Mouse (Mus musculus) liver, embryonic 14.5 days (tissue): Measurements from ENCODE around the gene Lamc2. TPM values are rescaled to one million over a fixed set of nuclear protein-coding genes. Genes with fewer than 3 reads are reported as not detected.

Experiments
- ATAC-seq: fragments of 200-750 bp; cut with Nextera tagmentation; 2 replicates; pipeline ENCODE4 v1.8.0; 2017; ENCODE audit warnings: moderate number of reproducible peaks, mild to moderate bottlenecking, moderate library complexity; ENCODE audit not compliant: insufficient read depth
- DNase-seq, 3 experiments: peaks; one replicate each; pipeline ENCODE4 v3.0.0-alpha.2; 2012 to 2013; ENCODE audit warnings: low read depth in 3 of 3, low spot score in 3 of 3
- H3K27ac ChIP-seq: fragments of 300-500 bp; sonication (generic); 2 replicates; pipeline ENCODE4 v1.5.1; 2014; ENCODE audit warnings: moderate library complexity, mild to moderate bottlenecking, control low read depth, inconsistent platforms
- H3K27me3 ChIP-seq: fragments of 300-500 bp; sonication (generic); 2 replicates; pipeline ENCODE4 v1.6.1; 2014; ENCODE audit warnings: mild to moderate bottlenecking, low read length, moderate library complexity; ENCODE audit not compliant: control insufficient read depth, insufficient read depth
- H3K36me3 ChIP-seq: fragments of 300-500 bp; sonication (generic); replicated peaks from 2 replicates; pipeline ENCODE4 v1.6.1; 2014; ENCODE audit warnings: low read depth; ENCODE audit not compliant: control insufficient read depth, insufficient read depth
- H3K4me1 ChIP-seq, 2 experiments: fragments of 200-500 bp in 1 of 2; fragments of 300-500 bp in 1 of 2; sonication (generic) in 1 of 2; replicated peaks; 2 replicates each; pipeline ENCODE4 v1.6.1; 2012 to 2014; ENCODE audit warnings: antibody characterized with exemption in 1 of 2, inconsistent platforms in 1 of 2, low read length in 1 of 2; ENCODE audit not compliant: control insufficient read depth in 2 of 2, insufficient read depth in 2 of 2
- H3K4me2 ChIP-seq: fragments of 300-500 bp; sonication (generic); 2 replicates; pipeline ENCODE4 v1.6.1; 2014; ENCODE audit warnings: low read depth, mild to moderate bottlenecking, control low read depth, moderate library complexity
- H3K4me3 ChIP-seq, 2 experiments: fragments of 200-500 bp in 1 of 2; fragments of 300-500 bp in 1 of 2; sonication (generic) in 1 of 2; 2 replicates each; pipeline ENCODE4 v1.5.1; 2012 to 2014; ENCODE audit warnings: low read depth in 2 of 2, low read length in 2 of 2, mild to moderate bottlenecking in 2 of 2, control low read depth in 1 of 2, inconsistent platforms in 1 of 2, moderate library complexity in 1 of 2; ENCODE audit not compliant: insufficient read depth in 1 of 2
- H3K9ac ChIP-seq: fragments of 300-500 bp; sonication (generic); replicated peaks from 2 replicates; pipeline ENCODE4 v1.6.1; 2014; ENCODE audit warnings: mild to moderate bottlenecking, control low read depth, moderate library complexity
- H3K9me3 ChIP-seq: fragments of 300-500 bp; sonication (generic); 2 replicates; pipeline ENCODE4 v1.6.1; 2016; ENCODE audit warnings: low read length, mixed read lengths; ENCODE audit not compliant: control insufficient read depth
- CTCF ChIP-seq: IDR thresholded peaks from 2 replicates; pipeline ENCODE4 v1.5.1; 2016; ENCODE audit warnings: antibody characterized with exemption, low read depth, control low read depth
- EP300 ChIP-seq: IDR thresholded peaks from 2 replicates; pipeline ENCODE4 v1.6.1; 2016; ENCODE audit warnings: antibody characterized with exemption, low read depth
- whole genome bisulfite sequencing: fragments of 180-500 bp; shearing (Covaris S2); extraction: QIAGEN DNeasy Blood & Tissue Kit; methylation state at CpG from one replicate; pipeline ENCODE4 v1.1.7; 2014; ENCODE audit not compliant: insufficient replicate concordance; 5-methylcytosine and 5-hydroxymethylcytosine counted together
- polyA plus RNA-seq, 2 experiments: library from polyadenylated mRNA; depleted of rRNA in 1 of 2; stranded (reverse) in 1 of 2; unstranded in 1 of 2; fragments of >200 nt; fragmentation: Nextera tagmentation in 1 of 2; extraction: Ambion mirVana in 1 of 2; gene quantifications; 2 replicates each; pipeline versions ENCODE4 v1.2.1 to v1.2.3; 2012 to 2014

Gene Lamc2
- polyA plus RNA-seq, 2 experiments: 0.10 to 0.14 TPM

- no peaks in the 10 kb centered on the region for H3K4me1 ChIP-seq
- no peak for ATAC-seq
- DNase-seq: no peak
- WGBS: 81% methylated on average over 21 of the region's 21 CpGs
- no peaks in the 10 kb centered on the region for H3K9me3 ChIP-seq
- H3K27ac ChIP-seq: no peak overlapping the region
- H3K4me2 ChIP-seq: no peak overlapping the region
- H3K9ac ChIP-seq: no peak overlapping the region
- no peaks in the 10 kb centered on the region for H3K27me3 ChIP-seq
- TF ChIP-seq CTCF: no peak
- TF ChIP-seq EP300: no peak
- no peak overlapping the region for H3K4me3 ChIP-seq
- no peaks in the 10 kb centered on the region for H3K36me3 ChIP-seq
These were observed 39.8 kb upstream of the Lamc2 start for GRCm38 (mm10) chr1:153225786-153226725.

- H3K27me3 ChIP-seq: no peaks in the 10 kb centered on the region
- no peaks in the 10 kb centered on the region for H3K9me3 ChIP-seq
- ATAC-seq: no peak
- H3K27ac ChIP-seq: no peak overlapping the region
- H3K4me3 ChIP-seq: no peak overlapping the region
- no peak for DNase-seq
- H3K9ac ChIP-seq: no peak overlapping the region
- H3K4me1 ChIP-seq: no peaks in the 10 kb centered on the region
- H3K36me3 ChIP-seq: no peaks in the 10 kb centered on the region
- 55% methylated on average over 5 of the region's 5 CpGs for WGBS
- no peak overlapping the region for H3K4me2 ChIP-seq
- TF ChIP-seq CTCF (no peak), EP300 (no peak)
These were observed 38.1 kb upstream of the Lamc2 start for GRCm38 (mm10) chr1:153224331-153224730.

GRCm38 (mm10) chr1:153219376-153219775 is 33.1 kb upstream of the Lamc2 start:
- H3K36me3 ChIP-seq: no peaks in the 10 kb centered on the region
- no peak overlapping the region for H3K4me3 ChIP-seq
- no peak overlapping the region for H3K9ac ChIP-seq
- ATAC-seq: no peak
- no peak overlapping the region for H3K4me2 ChIP-seq
- H3K27ac ChIP-seq: no peak overlapping the region
- TF ChIP-seq EP300: no peak
- TF ChIP-seq CTCF: no peak
- no peaks in the 10 kb centered on the region for H3K27me3 ChIP-seq
- no peaks in the 10 kb centered on the region for H3K4me1 ChIP-seq
- no peak for DNase-seq
- 65% methylated on average over 9 of the region's 9 CpGs for WGBS
- H3K9me3 ChIP-seq: no peaks in the 10 kb centered on the region

- Histone ChIP-seq H3K36me3 (no peaks in the 10 kb centered on the region), H3K27ac (no peak overlapping the region), H3K4me2 (no peak overlapping the region), H3K9me3 (no peaks in the 10 kb centered on the region), H3K27me3 (no peaks in the 10 kb centered on the region), H3K4me1 (no peaks in the 10 kb centered on the region), H3K9ac (no peak overlapping the region), H3K4me3 (no peak overlapping the region)
- no peak for ATAC-seq
- DNase-seq: no peak
- TF ChIP-seq CTCF (no peak), EP300 (no peak)
- 67% methylated on average over 4 of the region's 4 CpGs for WGBS
These were observed 30.3 kb upstream of the Lamc2 start for GRCm38 (mm10) chr1:153216516-153216915.

GRCm38 (mm10) chr1:153215676-153216075 is 29.4 kb upstream of the Lamc2 start:
- no peak overlapping the region for H3K4me2 ChIP-seq
- H3K4me3 ChIP-seq: no peak overlapping the region

More at GRCm38 (mm10) chr1:153215676-153216075, 29.4 kb upstream of the Lamc2 start:
- TF ChIP-seq EP300: no peak
- no peak for TF ChIP-seq CTCF
- Histone ChIP-seq H3K9ac (no peak overlapping the region), H3K27me3 (no peaks in the 10 kb centered on the region), H3K9me3 (no peaks in the 10 kb centered on the region), H3K27ac (no peak overlapping the region), H3K36me3 (no peaks in the 10 kb centered on the region), H3K4me1 (no peaks in the 10 kb centered on the region)
- DNase-seq (no peak), ATAC-seq (no peak)
- WGBS: 55% methylated on average over 5 of the region's 5 CpGs
